Mouse (Mus musculus): ENCODE measurements around the gene Bbx. TPM values are rescaled to one million over a fixed set of nuclear protein-coding genes. Genes with fewer than 3 reads are reported as not detected.

The Bbx gene
- total and polyA plus RNA-seq, 3 experiments: 6.5 to 36.0 (median 9.2) TPM

DNA sequence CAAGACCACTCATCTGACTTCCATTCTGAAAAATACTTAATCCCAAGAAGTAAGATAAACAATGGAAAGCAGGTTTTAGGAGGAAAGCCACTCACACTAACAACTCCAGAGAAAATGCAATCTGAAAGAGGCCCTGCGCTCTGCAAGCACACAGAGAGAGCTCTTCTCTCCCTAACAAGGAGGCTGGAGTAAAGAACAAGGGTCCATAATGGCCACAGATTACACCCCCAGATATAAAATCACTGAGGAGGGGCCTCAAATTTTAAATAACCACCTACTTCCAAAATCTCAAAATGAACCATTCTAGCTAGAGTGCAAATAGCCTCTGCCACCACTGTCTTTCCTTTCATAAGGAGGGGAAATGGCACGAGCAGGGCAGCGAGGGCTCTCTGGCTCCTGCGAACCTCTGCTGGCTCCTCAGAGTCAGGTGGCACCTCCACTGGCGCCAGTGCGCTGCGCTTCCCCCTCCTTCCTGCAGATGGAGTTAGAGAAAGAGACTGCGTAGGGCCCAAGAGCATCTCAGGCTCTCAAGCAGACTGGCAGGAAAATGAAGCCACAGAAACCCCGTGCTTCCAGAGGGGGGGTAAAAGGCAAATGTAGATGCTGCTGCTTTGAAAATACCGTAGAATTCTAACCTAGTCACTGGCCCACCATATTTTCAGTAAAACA lies 51.4 kb downstream of the Bbx start:
- Histone ChIP-seq H3K4me1 (ENCODE audit: control insufficient read depth in 1 of 2, insufficient read depth in 2 of 2, low read length in 2 of 2) (no peaks in the 10 kb centered on the region; a peak in 1 of 4 replicates), H3K79me2 (ENCODE audit: control insufficient read depth, insufficient read depth, low read length, poor library complexity) (no peaks in the 10 kb centered on the region; the same call in 1 of the 2 replicates), H3K9ac (ENCODE audit: control insufficient read depth, low read depth, low read length, poor library complexity, severe bottlenecking) (no peak overlapping the region), H3K27me3 (ENCODE audit: control insufficient read depth in 1 of 2, insufficient read depth in 2 of 2, low read length in 2 of 2) (no peaks in the 10 kb centered on the region), H3K9me3 (replicated peaks; ENCODE audit: insufficient read depth, low read length) (no peaks in the 10 kb centered on the region), H3K4me3 (ENCODE audit: control insufficient read depth in 1 of 2, insufficient read depth in 1 of 2, low read depth in 2 of 2, low read length in 2 of 2) (no peak overlapping the region), H3K36me3 (ENCODE audit: control insufficient read depth in 1 of 2, insufficient read depth in 2 of 2, low read length in 2 of 2) (no peaks in the 10 kb centered on the region; a peak in 1 of 4 replicates), H3K27ac (ENCODE audit: control insufficient read depth, low read depth, low read length) (no peak overlapping the region)
- TF ChIP-seq CTCF (IDR thresholded peaks at IDR 0.05 in 2 of 3, conservative IDR thresholded peaks at IDR 0.05 in 1 of 3; ENCODE audit: control insufficient read depth in 1 of 3, insufficient read depth in 1 of 3, low read depth in 2 of 3, low read length in 3 of 3, poor library complexity in 1 of 3, severe bottlenecking in 1 of 3) (peak in 2 of 3 experiments; percentile 13 to 27; a peak in 1 of 6 replicates), ZNF384 (IDR thresholded peaks at IDR 0.05; ENCODE audit: low read depth, low read length) (no peak), SMC3 (IDR thresholded peaks at IDR 0.05; ENCODE audit: low read depth, low read length) (0 out of 2 replicates have a peak, but pooled peaks have one; percentile 10)
- no peak for DNase-seq (ENCODE audit: low read depth, low spot score)

DNA sequence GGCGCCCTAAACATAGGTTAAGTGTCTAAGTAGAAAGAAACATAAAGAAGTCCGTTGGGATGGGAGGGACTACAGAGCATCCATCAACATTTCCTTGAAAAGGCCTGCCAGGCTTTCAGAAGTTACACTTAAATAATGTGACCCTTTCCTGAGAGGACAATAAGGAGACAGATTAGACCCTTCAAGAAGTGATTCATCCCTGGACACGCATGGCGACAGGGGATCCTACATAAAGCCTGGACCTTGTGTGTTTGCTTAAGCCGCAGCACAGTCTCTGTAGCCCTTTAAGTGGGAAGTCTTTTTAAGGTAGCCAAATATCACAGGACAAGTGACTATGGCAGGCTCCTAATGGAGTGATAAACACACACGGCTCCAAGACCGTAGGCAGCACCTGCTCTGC lies 52.0 kb downstream of the Bbx start:
- Histone ChIP-seq H3K79me2 (ENCODE audit: control insufficient read depth, insufficient read depth, low read length, poor library complexity) (no peaks in the 10 kb centered on the region; the same call in 1 of the 2 replicates), H3K4me3 (ENCODE audit: control insufficient read depth in 1 of 2, insufficient read depth in 1 of 2, low read depth in 2 of 2, low read length in 2 of 2) (no peak overlapping the region), H3K4me1 (ENCODE audit: control insufficient read depth in 1 of 2, insufficient read depth in 2 of 2, low read length in 2 of 2) (no peaks in the 10 kb centered on the region; a peak in 1 of 4 replicates)

DNA sequence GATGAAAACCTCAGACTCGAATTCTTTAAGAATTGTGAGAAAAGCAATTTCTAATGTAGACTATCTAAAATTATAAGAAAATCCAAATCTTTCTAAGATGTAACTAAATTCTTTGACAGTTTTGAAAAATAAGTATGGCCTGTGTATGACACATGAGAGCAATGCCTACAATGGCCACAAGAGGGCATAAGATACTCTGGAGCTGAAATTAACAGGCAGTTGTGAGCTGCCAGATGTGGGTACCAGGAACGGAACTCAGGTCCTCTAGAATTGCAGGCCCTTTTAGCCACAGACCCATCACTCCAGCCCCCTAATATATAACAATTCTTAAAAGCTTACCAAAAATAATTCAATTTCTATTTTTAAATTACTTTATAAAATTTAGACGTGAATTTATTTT lies 57.6 kb downstream of the Bbx start:
- Histone ChIP-seq H3K36me3 (ENCODE audit: control insufficient read depth in 1 of 2, insufficient read depth in 2 of 2, low read length in 2 of 2) (peaks cover 0 to 10% of the 10 kb centered on the region in 2 experiments; a peak in 2 of 4 replicates), H3K27ac (ENCODE audit: control insufficient read depth, low read depth, low read length) (no peak overlapping the region), H3K4me3 (ENCODE audit: control insufficient read depth in 1 of 2, insufficient read depth in 1 of 2, low read depth in 2 of 2, low read length in 2 of 2) (no peak overlapping the region), H3K4me1 (ENCODE audit: control insufficient read depth in 1 of 2, insufficient read depth in 2 of 2, low read length in 2 of 2) (peaks cover 7 to 10% of the 10 kb centered on the region in 2 experiments), H3K79me2 (ENCODE audit: control insufficient read depth, insufficient read depth, low read length, poor library complexity) (no peaks in the 10 kb centered on the region; the same call in 1 of the 2 replicates), H3K27me3 (ENCODE audit: control insufficient read depth in 1 of 2, insufficient read depth in 2 of 2, low read length in 2 of 2) (no peaks in the 10 kb centered on the region), H3K9ac (ENCODE audit: control insufficient read depth, low read depth, low read length, poor library complexity, severe bottlenecking) (no peak overlapping the region), H3K9me3 (replicated peaks; ENCODE audit: insufficient read depth, low read length) (no peaks in the 10 kb centered on the region)
- peak; percentile 77 for DNase-seq (ENCODE audit: low read depth, low spot score)
- no peak for TF ChIP-seq ZNF384 (IDR thresholded peaks at IDR 0.05; ENCODE audit: low read depth, low read length)
- TF ChIP-seq ZMIZ1 (IDR thresholded peaks at IDR 0.05; ENCODE audit: low read depth, low read length): no peak
- TF ChIP-seq GATA1 (IDR thresholded peaks at IDR 0.05; ENCODE audit: low read depth, low read length): no peak
- no peak for TF ChIP-seq EP300 (IDR thresholded peaks at IDR 0.05; ENCODE audit: low read depth in 1 of 2, low read length in 2 of 2)
- TF ChIP-seq RCOR1 (IDR thresholded peaks at IDR 0.05; ENCODE audit: low read depth, low read length): no peak
- no peak for TF ChIP-seq MAX (IDR thresholded peaks at IDR 0.05; ENCODE audit: low read length)
- no peak for TF ChIP-seq POLR2A (IDR thresholded peaks at IDR 0.05; ENCODE audit: control insufficient read depth in 1 of 2, insufficient read depth in 1 of 2, low read depth in 1 of 2, low read length in 2 of 2, poor library complexity in 1 of 2)
- no peak for TF ChIP-seq NRF1 (IDR thresholded peaks at IDR 0.05; ENCODE audit: insufficient read depth, low read depth, low read length, poor library complexity, severe bottlenecking)
- no peak for TF ChIP-seq ETS1 (IDR thresholded peaks at IDR 0.05; ENCODE audit: low read depth, low read length)
- no peak for TF ChIP-seq E2F4 (IDR thresholded peaks at IDR 0.05; ENCODE audit: borderline replicate concordance, low read depth, low read length)
- peak; percentile 39; the same call in 1 of the 2 replicates for TF ChIP-seq ZC3H11A (IDR thresholded peaks at IDR 0.05; ENCODE audit: low read depth, low read length)
- no peak for TF ChIP-seq POLR2AphosphoS5 (IDR thresholded peaks at IDR 0.05; ENCODE audit: borderline replicate concordance, low read depth, low read length)
- no peak for TF ChIP-seq MAZ (IDR thresholded peaks at IDR 0.05; ENCODE audit: low read depth, low read length)
- TF ChIP-seq NELFE (IDR thresholded peaks at IDR 0.05; ENCODE audit: low read depth, low read length): no peak
- peak; percentile 83 for TF ChIP-seq SMC3 (IDR thresholded peaks at IDR 0.05; ENCODE audit: low read depth, low read length)
- TF ChIP-seq MYC (IDR thresholded peaks at IDR 0.05; ENCODE audit: low read depth, low read length): 0 out of 2 replicates have a peak, but pooled peaks have one; percentile 33
- TF ChIP-seq MEF2A (IDR thresholded peaks at IDR 0.05; ENCODE audit: extremely low read depth, insufficient replicate concordance, low read depth, low read length, poor library complexity, severe bottlenecking): no peak
- no peak for TF ChIP-seq ELF1 (IDR thresholded peaks at IDR 0.05; ENCODE audit: low read depth, low read length)
- peak; percentile 71 for TF ChIP-seq RAD21 (IDR thresholded peaks at IDR 0.05; ENCODE audit: low read depth, low read length)
- no peak for TF ChIP-seq TCF12 (IDR thresholded peaks at IDR 0.05; ENCODE audit: low read depth, low read length)
- TF ChIP-seq CHD1 (IDR thresholded peaks at IDR 0.05; ENCODE audit: low read depth, low read length): no peak
- TF ChIP-seq HCFC1 (IDR thresholded peaks at IDR 0.05; ENCODE audit: low read depth, low read length): no peak
- TF ChIP-seq MAFK (IDR thresholded peaks at IDR 0.05; ENCODE audit: borderline replicate concordance, low read depth, low read length): no peak

More for the DNA sequence above, 52.0 kb downstream of the Bbx start:
- no peak overlapping the region for H3K9ac ChIP-seq (ENCODE audit: control insufficient read depth, low read depth, low read length, poor library complexity, severe bottlenecking)
- no peak overlapping the region for H3K27ac ChIP-seq (ENCODE audit: control insufficient read depth, low read depth, low read length)
- H3K27me3 ChIP-seq (ENCODE audit: control insufficient read depth in 1 of 2, insufficient read depth in 2 of 2, low read length in 2 of 2): no peaks in the 10 kb centered on the region
- DNase-seq (ENCODE audit: low read depth, low spot score): no peak
- TF ChIP-seq SMC3 (IDR thresholded peaks at IDR 0.05; ENCODE audit: low read depth, low read length): no peak
- TF ChIP-seq GABPA (IDR thresholded peaks at IDR 0.05; ENCODE audit: low read depth, low read length): no peak
- no peaks in the 10 kb centered on the region for H3K9me3 ChIP-seq (replicated peaks; ENCODE audit: insufficient read depth, low read length)
- H3K36me3 ChIP-seq (ENCODE audit: control insufficient read depth in 1 of 2, insufficient read depth in 2 of 2, low read length in 2 of 2): no peaks in the 10 kb centered on the region; a peak in 1 of 4 replicates

Data from MEL (cell line).